Mouse (Mus musculus): ENCODE results near the gene Scube1. TPM values are rescaled to one million over a fixed set of nuclear protein-coding genes. Genes with fewer than 3 reads are reported as not detected.

The Scube1 gene
- total and polyA plus RNA-seq, 2 experiments from 2014 or later: 4.7 to 14.9 TPM

DNA sequence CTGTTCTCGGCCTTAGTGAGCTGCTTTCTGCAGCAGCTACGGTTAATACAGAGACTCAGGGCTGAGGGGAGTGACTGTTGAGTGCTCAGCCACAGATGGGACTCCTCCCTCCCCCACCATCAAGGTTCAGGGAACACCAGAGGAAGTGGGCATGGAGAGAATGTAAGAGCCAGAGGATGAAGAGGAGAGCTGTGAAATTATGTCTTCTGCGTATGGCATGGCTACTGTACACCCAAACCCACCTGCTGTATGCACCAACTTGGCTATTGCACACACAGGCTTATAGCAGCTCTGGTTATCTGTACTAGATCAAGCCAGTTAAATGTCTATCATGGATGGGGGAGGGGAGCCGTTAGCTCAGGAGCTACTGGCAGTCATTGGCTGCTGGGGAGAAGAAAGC, 123.6 kb downstream of the Scube1 start:
- no peaks in the 10 kb centered on the region for H3K36me3 ChIP-seq (ENCODE audit: insufficient read depth, low read length)
- ATAC-seq (ENCODE audit: low FRiP score) (no peak), DNase-seq (ENCODE audit: low spot score) (no peak)
- 73% methylated on average over 4 of the region's 4 CpGs for WGBS
- H3K27ac ChIP-seq (ENCODE audit: low read depth, low read length): no peak overlapping the region
- H3K4me2 ChIP-seq (ENCODE audit: low read depth, low read length, poor library complexity, severe bottlenecking): no peak overlapping the region
- no peaks in the 10 kb centered on the region for H3K27me3 ChIP-seq (ENCODE audit: insufficient read depth, low read length)
- H3K4me3 ChIP-seq (ENCODE audit: low read depth, low read length): no peak overlapping the region
- TF ChIP-seq CTCF (IDR thresholded peaks at IDR 0.05): no peak
- H3K9me3 ChIP-seq (ENCODE audit: low read length): no peaks in the 10 kb centered on the region
- no peaks in the 10 kb centered on the region for H3K4me1 ChIP-seq (ENCODE audit: insufficient read depth, low read length)
- no peak overlapping the region for H3K9ac ChIP-seq (replicated peaks; ENCODE audit: low read length, poor library complexity, severe bottlenecking)

DNA sequence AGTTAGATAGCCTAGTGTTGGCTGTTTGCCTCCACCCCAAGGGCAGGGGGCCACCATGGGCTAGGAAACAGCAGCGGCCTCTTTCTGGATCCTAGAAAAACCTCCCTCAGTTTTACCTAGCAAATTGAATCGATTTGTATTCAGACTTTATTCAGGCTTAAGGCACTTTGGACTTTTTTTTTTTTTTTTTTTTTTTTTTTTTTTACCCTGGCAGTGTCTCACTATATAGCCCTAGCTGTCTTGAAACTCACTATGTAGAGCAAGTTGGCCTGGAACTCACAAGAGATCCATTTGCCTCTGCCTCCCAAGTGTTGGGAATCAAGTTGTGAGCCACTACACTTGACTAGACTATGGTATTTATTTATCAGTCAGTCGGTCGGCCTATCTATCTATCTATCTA, 128.0 kb downstream of the Scube1 start:
- H3K9me3 ChIP-seq (ENCODE audit: low read length): no peaks in the 10 kb centered on the region
- H3K36me3 ChIP-seq (ENCODE audit: insufficient read depth, low read length): no peaks in the 10 kb centered on the region
- peaks cover 8% of the 10 kb centered on the region for H3K4me1 ChIP-seq (ENCODE audit: insufficient read depth, low read length)
- 90% methylated on average over 4 of the region's 4 CpGs for WGBS
- H3K27ac ChIP-seq (ENCODE audit: low read depth, low read length): no peak overlapping the region
- no peak for TF ChIP-seq CTCF (IDR thresholded peaks at IDR 0.05)
- DNase-seq (ENCODE audit: low spot score): no peak
- no peaks in the 10 kb centered on the region for H3K27me3 ChIP-seq (ENCODE audit: insufficient read depth, low read length)
- no peak for ATAC-seq (ENCODE audit: low FRiP score)
- no peak overlapping the region for H3K9ac ChIP-seq (replicated peaks; ENCODE audit: low read length, poor library complexity, severe bottlenecking)
- H3K4me2 ChIP-seq (ENCODE audit: low read depth, low read length, poor library complexity, severe bottlenecking): no peak overlapping the region
- no peak overlapping the region for H3K4me3 ChIP-seq (ENCODE audit: low read depth, low read length)

DNA sequence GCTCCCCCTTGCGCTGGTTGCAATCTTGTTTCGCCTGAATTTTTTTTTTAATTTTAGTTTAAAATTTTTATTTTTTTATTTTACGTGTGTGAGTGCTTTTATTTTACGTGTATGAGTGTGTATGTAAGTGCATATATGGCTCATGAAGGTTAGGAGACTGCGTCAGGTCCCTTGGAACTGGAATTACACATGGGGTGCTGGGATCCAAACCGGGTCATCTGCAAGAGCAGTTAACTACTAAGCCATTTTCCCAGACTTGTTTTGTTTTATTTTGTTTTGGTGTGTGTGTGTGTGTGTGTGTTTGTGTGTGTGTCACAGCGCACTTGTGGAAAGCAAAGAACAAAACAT, 129.5 kb downstream of the Scube1 start:
- peak overlapping the region; percentile 75 for H3K4me3 ChIP-seq (ENCODE audit: low read depth, low read length)
- H3K9ac ChIP-seq (replicated peaks; ENCODE audit: low read length, poor library complexity, severe bottlenecking): peak overlapping the region; percentile 72
- TF ChIP-seq CTCF (IDR thresholded peaks at IDR 0.05): no peak
- ATAC-seq (ENCODE audit: low FRiP score) (no peak), DNase-seq (ENCODE audit: low spot score) (no peak)
- no peak overlapping the region for H3K27ac ChIP-seq (ENCODE audit: low read depth, low read length)
- no peaks in the 10 kb centered on the region for H3K9me3 ChIP-seq (ENCODE audit: low read length)
- peak overlapping the region; percentile 80 for H3K4me2 ChIP-seq (ENCODE audit: low read depth, low read length, poor library complexity, severe bottlenecking)
- 39% methylated on average over 7 of the region's 7 CpGs for WGBS
- peaks cover 8% of the 10 kb centered on the region; the same call in 1 of the 2 replicates for H3K36me3 ChIP-seq (ENCODE audit: insufficient read depth, low read length)
- peaks cover 8% of the 10 kb centered on the region for H3K4me1 ChIP-seq (ENCODE audit: insufficient read depth, low read length)
- no peaks in the 10 kb centered on the region for H3K27me3 ChIP-seq (ENCODE audit: insufficient read depth, low read length)

DNA sequence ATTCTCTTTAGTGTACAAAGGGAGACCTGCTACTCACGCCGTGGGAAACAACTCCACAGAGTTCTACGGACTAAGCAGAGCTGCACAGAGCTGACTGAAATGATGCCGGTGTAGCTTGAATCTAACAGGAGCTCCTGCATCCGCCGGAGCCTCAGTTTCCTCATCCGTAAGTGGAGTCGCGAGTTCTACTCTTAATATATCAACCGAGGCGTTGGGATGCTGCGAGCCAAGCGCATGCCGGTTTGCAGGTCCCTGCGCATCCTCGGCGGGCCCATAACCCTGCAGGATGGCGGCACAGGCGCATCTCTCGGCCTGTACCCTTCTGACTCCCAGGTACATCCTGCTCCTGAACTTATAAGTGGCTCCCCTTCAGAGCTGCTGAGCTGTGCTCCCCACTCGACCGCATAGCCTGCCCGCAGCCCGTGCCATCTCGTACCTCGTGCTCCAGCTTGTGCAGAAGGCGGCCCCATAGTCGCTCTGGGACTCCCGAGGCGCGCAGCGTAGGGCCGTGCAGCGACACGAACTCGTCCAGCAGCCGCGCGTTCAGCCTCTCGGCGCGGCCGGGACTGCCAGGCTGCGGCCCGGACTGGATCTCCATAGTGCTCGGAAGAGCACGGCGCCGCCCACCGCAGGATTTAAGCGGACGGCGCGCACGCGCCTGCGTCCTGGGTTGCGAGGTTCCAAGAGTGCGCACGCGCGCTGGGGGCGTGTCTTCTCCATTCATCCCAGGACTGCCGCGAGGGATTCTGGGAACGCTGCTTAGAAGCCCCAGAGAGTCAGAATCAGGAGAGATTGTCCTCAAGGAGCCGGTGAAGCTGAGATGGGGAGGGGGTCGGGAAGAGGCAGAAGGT, 130.1 kb downstream of the Scube1 start, which contains the start of gene Ttll12:
Gene Ttll12, minus strand, starts transcription at position 645 of the 851 bp plus-strand sequence.
- H3K36me3 ChIP-seq (ENCODE audit: insufficient read depth, low read length): peaks cover 8% of the 10 kb centered on the region; the same call in 1 of the 2 replicates
- TF ChIP-seq CTCF (IDR thresholded peaks at IDR 0.05): peak; percentile 51
- peak within 1 kb of the TSS; percentile 80 for H3K4me2 ChIP-seq (ENCODE audit: low read depth, low read length, poor library complexity, severe bottlenecking)
- H3K9me3 ChIP-seq (ENCODE audit: low read length): no peaks in the 10 kb centered on the region
- peaks cover 8% of the 10 kb centered on the region for H3K4me1 ChIP-seq (ENCODE audit: insufficient read depth, low read length)
- peak within 1 kb of the TSS; percentile 72 for H3K9ac ChIP-seq (replicated peaks; ENCODE audit: low read length, poor library complexity, severe bottlenecking)
- H3K4me3 ChIP-seq (ENCODE audit: low read depth, low read length): peak within 1 kb of the TSS; percentile 75
- H3K27ac ChIP-seq (ENCODE audit: low read depth, low read length): peak within 1 kb of the TSS; percentile 68
- under 1% methylated on average over 68 of the region's 68 CpGs for WGBS
- DNase-seq (ENCODE audit: low spot score) (peak; percentile 99), ATAC-seq (ENCODE audit: low FRiP score) (peak; percentile 92)
- no peaks in the 10 kb centered on the region for H3K27me3 ChIP-seq (ENCODE audit: insufficient read depth, low read length)

DNA sequence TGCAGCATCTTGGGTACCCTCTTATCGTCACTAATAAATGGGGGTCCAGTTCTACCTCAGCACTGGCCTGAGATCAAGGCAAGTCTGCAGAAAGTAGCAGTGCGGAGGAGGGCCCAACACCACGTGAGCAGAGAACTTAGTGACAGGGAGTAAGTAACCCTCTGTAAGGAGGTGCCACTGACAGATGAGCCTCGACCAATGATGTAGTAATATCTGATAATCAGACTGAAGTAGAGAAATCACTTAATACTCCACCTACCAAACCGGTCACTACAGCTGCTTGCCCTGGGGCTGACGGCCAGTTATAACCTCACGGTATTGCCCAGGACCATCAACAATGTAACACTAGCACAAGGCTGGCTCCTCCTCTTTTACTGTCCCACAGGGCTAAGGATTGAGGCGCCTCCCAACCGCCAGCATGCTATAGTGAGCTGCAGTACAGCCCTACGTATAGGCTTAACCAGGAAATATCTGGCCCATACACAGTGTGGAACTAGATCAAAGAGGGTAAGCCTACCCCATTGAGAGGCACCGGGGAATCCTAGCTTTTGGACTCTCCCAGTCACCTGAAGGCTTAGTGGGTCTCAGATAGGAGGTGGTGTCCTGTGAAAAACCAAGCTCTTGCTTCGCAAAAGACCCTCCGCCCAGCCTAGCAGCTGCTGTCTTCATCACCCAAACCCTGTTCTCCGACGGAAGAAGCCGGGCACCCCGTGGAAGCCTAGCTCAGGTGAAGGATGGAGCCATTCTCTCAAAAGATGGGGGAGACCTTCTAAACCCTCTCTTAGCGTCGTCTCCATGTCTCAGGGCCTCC, 130.9 kb downstream of the Scube1 start:
- H3K4me2 ChIP-seq (ENCODE audit: low read depth, low read length, poor library complexity, severe bottlenecking): peak overlapping the region; percentile 80
- H3K9me3 ChIP-seq (ENCODE audit: low read length): no peaks in the 10 kb centered on the region
- peak overlapping the region; percentile 72 for H3K9ac ChIP-seq (replicated peaks; ENCODE audit: low read length, poor library complexity, severe bottlenecking)
- peak overlapping the region; percentile 75 for H3K4me3 ChIP-seq (ENCODE audit: low read depth, low read length)
- no peaks in the 10 kb centered on the region for H3K27me3 ChIP-seq (ENCODE audit: insufficient read depth, low read length)
- WGBS: 10% methylated on average over 19 of the region's 19 CpGs
- TF ChIP-seq CTCF (IDR thresholded peaks at IDR 0.05): no peak
- H3K27ac ChIP-seq (ENCODE audit: low read depth, low read length): peak overlapping the region; percentile 68
- peaks cover 11% of the 10 kb centered on the region; the same call in 1 of the 2 replicates for H3K36me3 ChIP-seq (ENCODE audit: insufficient read depth, low read length)
- ATAC-seq (ENCODE audit: low FRiP score) (peak; percentile 38; the same call in 1 of the 2 replicates), DNase-seq (ENCODE audit: low spot score) (no peak)
- peaks cover 8% of the 10 kb centered on the region for H3K4me1 ChIP-seq (ENCODE audit: insufficient read depth, low read length)

All from midbrain, postnatal 0 days (tissue).